ENCODE assay signal across 12 mouse cellular contexts in the genomic region with DNA sequence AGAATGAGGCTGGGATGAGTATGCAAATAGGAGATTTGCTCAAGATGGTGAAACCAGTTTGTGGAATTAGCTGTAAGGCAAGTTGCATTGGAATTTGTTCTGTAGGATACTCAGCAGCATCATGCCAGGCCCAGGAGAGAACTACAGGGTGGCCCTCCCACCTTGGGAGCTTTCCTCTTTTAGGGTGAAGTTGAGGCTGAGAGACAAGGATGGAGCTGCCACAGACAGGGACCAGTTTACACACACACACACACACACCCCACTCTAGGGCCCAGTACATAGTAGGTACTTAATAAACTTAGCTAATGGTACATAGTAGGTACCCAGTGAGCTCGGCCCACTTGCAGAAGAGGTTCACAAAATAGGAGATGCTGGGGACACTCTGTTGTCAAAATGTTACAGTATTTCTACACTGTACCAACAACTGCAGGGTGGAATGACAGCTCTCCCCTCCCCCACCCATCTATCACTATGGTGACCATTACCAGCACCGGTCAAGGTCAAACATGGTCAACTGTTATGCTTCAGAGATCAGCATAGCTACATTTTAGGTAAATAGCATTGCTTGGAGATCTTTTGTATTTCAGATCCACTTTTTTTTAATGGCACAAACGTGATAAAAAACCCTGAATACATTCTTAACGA. TPM values are rescaled to one million over a fixed set of nuclear protein-coding genes. Genes with fewer than 3 reads are reported as not detected.
DNase-seq lines count a peak whose midpoint lies in the region; ATAC-seq and TF ChIP-seq lines count a peak whose summit lies in the region.
"Had no signal": no experiment of that assay in that cellular context is flagged by ENCODE, and none has a peak within 500 bp of the region (broad histone marks: within the 10 kb centered on the region; RNA-seq: fewer than 3 reads in every experiment).

No protein-coding gene starts in this region.

- no peak overlapping the region for H3K27ac ChIP-seq in liver, embryonic 12.5 days
- peak overlapping the region; percentile 26; the same call in 1 of the 2 replicates for H3K27ac ChIP-seq in testis, adult 2 months (ENCODE audit: control insufficient read depth, insufficient read depth, low read depth, low read length)
- H3K27ac ChIP-seq: limb, embryonic 15.5 days; macrophage had no signal

- H3K4me2 ChIP-seq in liver, embryonic 12.5 days = no peak overlapping the region
- H3K4me2 ChIP-seq: limb, embryonic 15.5 days had no signal

- no peak overlapping the region for H3K9ac ChIP-seq in liver, embryonic 12.5 days
- H3K9ac ChIP-seq: limb, embryonic 15.5 days had no signal

- no peaks in the 10 kb centered on the region for H3K36me3 ChIP-seq in liver, embryonic 12.5 days
- H3K36me3 ChIP-seq in testis, adult 2 months (ENCODE audit: control insufficient read depth, insufficient read depth, low read length) = no peaks in the 10 kb centered on the region
- H3K36me3 ChIP-seq: limb, embryonic 15.5 days had no signal

- no peak for ATAC-seq in liver, embryonic 12.5 days

- no peak for TF ChIP-seq POLR2A in testis, adult 2 months (IDR thresholded peaks at IDR 0.05; ENCODE audit: control insufficient read depth, low read depth, low read length)

- TF ChIP-seq CTCF in testis, adult 2 months (IDR thresholded peaks at IDR 0.05; ENCODE audit: control insufficient read depth, insufficient read depth, insufficient replicate concordance, low read depth, low read length) = no peak

- DNase-seq in embryo, embryonic 10.5 days (ENCODE audit: low spot score) = peak; percentile 22
- no peak for DNase-seq in embryo, embryonic 9.5 days (ENCODE audit: extremely low spot score)
- peak; percentile 16 for DNase-seq in liver
- DNase-seq in kidney, postnatal 10 days = peak; percentile 47
- no peak for DNase-seq in heart, adult 18-20 months
- DNase-seq in urinary bladder, postnatal 4 days (ENCODE audit: low spot score in 2 of 2) = no peak
- DNase-seq: gastrocnemius, postnatal 10 days had no signal

- no peak overlapping the region for H3K4me3 ChIP-seq in liver, embryonic 12.5 days
- no peak overlapping the region for H3K4me3 ChIP-seq in testis, adult 2 months (ENCODE audit: control insufficient read depth, low read depth, low read length)
- H3K4me3 ChIP-seq: limb, embryonic 15.5 days; myocyte had no signal

- no peaks in the 10 kb centered on the region for H3K9me3 ChIP-seq in liver, embryonic 12.5 days (replicated peaks)
- H3K9me3 ChIP-seq: limb, embryonic 15.5 days had no signal

- WGBS in liver, embryonic 12.5 days (ENCODE audit: insufficient replicate concordance) = 60% methylated on average over 4 of the region's 4 CpGs

- H3K27me3 ChIP-seq in liver, embryonic 12.5 days (replicated peaks) = no peaks in the 10 kb centered on the region
- no peaks in the 10 kb centered on the region for H3K27me3 ChIP-seq in testis, adult 2 months (ENCODE audit: control insufficient read depth, insufficient read depth, low read length)
- H3K27me3 ChIP-seq: limb, embryonic 15.5 days had no signal

- no peaks in the 10 kb centered on the region for H3K4me1 ChIP-seq in liver, embryonic 12.5 days
- peaks cover 2% of the 10 kb centered on the region for H3K4me1 ChIP-seq in testis, adult 2 months (ENCODE audit: control insufficient read depth, insufficient read depth, low read length)
- H3K4me1 ChIP-seq: limb, embryonic 15.5 days had no signal

RNA-seq across cellular contexts. Expression of a gene that starts 21.4 kb away (rescaled TPM):
- 325 and 327 TPM in 2 replicates for polyA plus RNA-seq in liver, embryonic 12.5 days (2016; fragmentation: Nextera tagmentation; extraction: Ambion mirVana)
- polyA plus RNA-seq in testis, adult 2 months (2012; rRNA removed) = 100 and 101 TPM in 2 replicates
- 10 to 100 TPM; 69.8 to 76.4 TPM for total RNA-seq in heart, adult 18-20 months (2021)

Comparison
In these comparisons a context has a peak if more than half of its experiments do, and no peak if none do; other contexts are left out.
1. DNase-seq: peak in embryo, embryonic 10.5 days (single experiment), liver (single experiment) and kidney, postnatal 10 days (single experiment); none in embryo, embryonic 9.5 days (single experiment), heart, adult 18-20 months (0 of 2) and urinary bladder, postnatal 4 days (0 of 2).